Mouse (Mus musculus) embryonic fibroblast, embryonic 13.5 days (primary cell): ENCODE data around the gene Dnmt3l. TPM values are rescaled to one million over a fixed set of nuclear protein-coding genes. Genes with fewer than 3 reads are reported as not detected.

Experiments used
- H3K27ac ChIP-seq: 2 replicates; pipeline ENCODE4 v1.5.1; 2012; ENCODE audit warnings: low read length, control low read depth, inconsistent platforms; ENCODE audit not compliant: insufficient read depth
- H3K4me1 ChIP-seq: 2 replicates; pipeline ENCODE4 v1.6.1; 2011; ENCODE audit warnings: low read length; ENCODE audit not compliant: control insufficient read depth, insufficient read depth
- H3K4me3 ChIP-seq: 2 replicates; pipeline ENCODE4 v1.5.1; 2011; ENCODE audit warnings: mild to moderate bottlenecking, control low read depth, low read length; ENCODE audit not compliant: insufficient read depth
- CTCF ChIP-seq: IDR thresholded peaks from 2 replicates; pipeline ENCODE4 v1.5.1; 2011; ENCODE audit warnings: mild to moderate bottlenecking, control low read depth, low read length, moderate library complexity, borderline replicate concordance; ENCODE audit not compliant: insufficient read depth
- POLR2A ChIP-seq: IDR thresholded peaks from 2 replicates; pipeline ENCODE4 v1.6.1; 2011; ENCODE audit warnings: low read depth, mild to moderate bottlenecking, control low read depth, low read length, moderate library complexity
- polyA plus RNA-seq: library from polyadenylated mRNA; stranded (reverse); fragments of >200 nt; gene quantifications from 2 replicates; pipeline ENCODE4 v1.2.4, GENCODE M21; 2011; ENCODE audit warnings: low read depth; ENCODE audit not compliant: missing spikeins, insufficient read length

The Dnmt3l gene
- polyA plus RNA-seq, 1 experiment = 1.6 TPM

DNA sequence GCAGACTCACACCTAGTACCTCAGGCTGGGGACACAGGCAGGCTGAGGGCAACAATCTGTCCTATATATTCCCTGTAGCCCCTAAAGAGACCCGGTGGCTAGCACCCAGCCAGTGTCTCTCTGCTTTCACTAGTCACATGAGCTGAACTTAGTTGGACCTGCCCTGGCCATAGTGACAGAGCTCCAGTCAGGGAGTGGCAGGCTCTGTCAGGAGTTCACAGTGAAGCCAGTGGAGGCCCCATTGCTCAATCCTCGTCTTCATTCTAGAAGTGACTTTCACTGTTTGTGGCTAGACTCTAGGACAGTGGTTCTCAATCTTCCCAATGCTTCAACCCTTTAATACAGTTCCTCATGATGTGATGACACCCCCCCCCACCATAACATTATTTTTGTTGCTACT is 9.8 kb upstream of the Dnmt3l start:
- Histone ChIP-seq H3K4me3 (no peak overlapping the region), H3K27ac (no peak overlapping the region), H3K4me1 (no peaks in the 10 kb centered on the region)
- TF ChIP-seq POLR2A (no peak), CTCF (no peak)

DNA sequence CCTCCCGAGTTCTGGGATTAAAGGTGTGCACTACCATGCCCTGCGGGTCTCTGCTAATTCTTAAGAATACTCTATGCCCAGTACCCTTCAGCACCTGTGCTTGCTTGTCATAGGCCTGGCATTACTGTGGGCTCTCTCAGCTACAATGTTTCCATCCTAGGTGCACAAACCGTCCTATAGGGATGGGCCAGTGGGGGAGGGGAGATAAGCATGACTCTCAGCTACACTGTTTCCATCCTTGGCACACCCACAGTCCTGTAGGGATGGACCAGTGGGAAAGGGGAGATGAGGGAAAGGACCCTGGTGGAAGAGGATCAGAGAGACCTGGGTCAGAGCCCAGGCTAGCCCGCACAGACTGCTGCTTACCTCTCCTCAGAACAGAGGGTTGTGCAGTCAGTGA is 4.6 kb upstream of the Dnmt3l start:
- Histone ChIP-seq H3K4me3 (no peak overlapping the region), H3K27ac (no peak overlapping the region), H3K4me1 (no peaks in the 10 kb centered on the region)
- TF ChIP-seq CTCF = no peak
- TF ChIP-seq POLR2A = no peak

DNA sequence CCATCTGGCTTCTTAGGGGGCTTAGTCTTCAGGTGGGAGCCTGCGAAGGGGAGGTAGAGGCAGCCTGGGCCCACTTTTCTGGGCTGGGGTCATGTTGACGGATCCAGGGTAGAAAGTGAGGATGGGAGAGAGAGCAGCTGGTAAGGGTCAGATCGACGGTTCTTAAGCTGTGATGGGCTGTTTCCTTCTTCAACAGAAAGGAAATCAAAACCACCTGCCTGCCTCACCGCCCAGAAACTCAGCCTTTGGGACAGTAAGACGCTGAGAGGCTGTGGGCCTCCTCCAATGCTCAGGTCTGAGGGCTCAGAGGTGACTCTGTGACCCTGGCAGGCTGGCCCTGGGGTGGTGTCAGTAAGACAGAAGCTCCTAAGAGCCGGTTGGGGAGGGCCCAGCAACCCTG is 349 bp downstream of the Dnmt3l start:
- no peak for TF ChIP-seq POLR2A
- TF ChIP-seq CTCF = no peak
- Histone ChIP-seq H3K4me1 (no peaks in the 10 kb centered on the region), H3K27ac (no peak overlapping the region)

DNA sequence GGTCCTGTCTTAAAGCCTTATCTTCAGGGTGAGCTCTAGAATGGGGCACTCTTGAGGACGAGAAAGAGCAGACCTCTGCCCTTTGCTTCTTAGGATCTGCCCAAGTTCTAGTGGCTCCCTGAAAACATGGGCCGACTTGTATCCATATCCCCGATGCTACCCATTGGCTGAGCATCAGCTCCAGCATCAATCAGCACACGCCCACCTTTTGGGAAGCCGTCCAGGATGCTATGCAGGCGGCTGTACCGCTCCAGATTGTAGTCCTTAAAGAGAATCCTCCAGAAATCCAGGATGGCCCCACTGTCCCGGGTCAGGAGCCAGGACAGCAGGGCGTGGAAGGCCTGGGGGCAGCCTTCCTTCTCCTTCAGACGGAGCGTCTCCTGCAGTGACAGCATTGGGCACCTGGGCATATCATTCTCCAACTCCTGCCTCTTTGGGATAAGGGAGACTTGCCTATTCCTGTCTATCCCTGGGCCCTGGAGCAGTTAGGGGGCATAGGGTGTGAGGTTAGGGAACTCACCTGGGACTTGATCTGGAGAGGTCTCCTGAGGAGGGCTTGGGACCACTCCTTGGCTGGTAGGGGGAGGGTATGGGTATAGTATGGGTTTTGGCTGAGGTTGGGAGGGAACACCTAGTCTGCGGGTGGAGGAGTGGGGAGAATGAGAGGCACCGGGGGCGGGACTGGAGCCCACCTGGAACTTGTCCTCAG is 1.1 kb downstream of the Dnmt3l start:
- H3K4me3 ChIP-seq = no peak overlapping the region
- no peak overlapping the region for H3K27ac ChIP-seq
- TF ChIP-seq CTCF (no peak), POLR2A (no peak)
- no peaks in the 10 kb centered on the region for H3K4me1 ChIP-seq

More for the DNA sequence above, 349 bp downstream of the Dnmt3l start:
- no peak overlapping the region for H3K4me3 ChIP-seq

DNA sequence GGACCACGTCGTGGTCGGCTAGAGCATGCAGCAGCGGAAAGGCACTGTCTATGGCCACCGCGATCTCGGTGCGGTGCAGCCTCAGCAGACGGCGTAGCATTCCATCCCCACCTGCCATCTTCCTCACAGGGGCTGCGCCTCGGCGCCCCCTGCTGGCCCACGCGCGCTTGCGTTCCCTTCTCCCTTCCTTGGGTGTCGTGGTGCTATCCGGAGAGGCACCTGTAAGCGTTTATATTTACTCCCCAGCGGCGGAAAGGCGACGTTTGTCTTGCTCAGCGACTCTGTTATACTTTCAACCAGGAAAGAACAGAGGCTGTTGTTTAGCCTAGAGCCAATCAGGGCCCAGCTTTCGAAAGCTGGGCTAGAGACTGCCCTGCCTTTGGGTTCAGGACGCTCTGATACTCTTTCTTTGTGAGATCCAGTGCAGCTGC is 1.7 kb downstream of the Dnmt3l start, which contains the start of gene Aire:
Aire (minus strand) TSS at position 205 of the 431 bp plus-strand sequence.
- H3K4me1 ChIP-seq = no peaks in the 10 kb centered on the region
- no peak within 1 kb of the TSS for H3K4me3 ChIP-seq
- H3K27ac ChIP-seq = no peak within 1 kb of the TSS
- peak; percentile 66 for TF ChIP-seq CTCF
- TF ChIP-seq POLR2A = no peak

DNA sequence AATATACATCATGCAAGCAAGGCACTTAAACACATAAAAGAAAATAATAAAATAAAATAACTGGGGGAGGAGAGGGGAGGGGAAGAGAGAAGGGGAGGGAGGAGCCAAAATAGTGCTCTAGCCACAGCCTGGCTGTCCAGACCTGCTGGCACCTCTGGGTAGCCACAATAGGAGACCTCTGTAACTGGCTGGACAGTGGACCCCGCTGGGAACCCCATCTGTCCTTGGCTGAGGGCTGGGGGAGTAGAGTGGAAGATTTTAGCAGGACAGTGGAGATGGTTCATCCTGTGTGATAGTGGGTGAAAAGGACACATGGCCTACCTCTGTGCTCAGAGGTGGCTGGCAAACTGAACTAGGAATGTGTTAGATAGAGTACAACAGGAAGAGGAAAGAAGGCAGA is 2.8 kb downstream of the Dnmt3l start:
- H3K4me3 ChIP-seq = no peak overlapping the region
- H3K27ac ChIP-seq = no peak overlapping the region
- TF ChIP-seq POLR2A = no peak
- H3K4me1 ChIP-seq = no peaks in the 10 kb centered on the region

DNA sequence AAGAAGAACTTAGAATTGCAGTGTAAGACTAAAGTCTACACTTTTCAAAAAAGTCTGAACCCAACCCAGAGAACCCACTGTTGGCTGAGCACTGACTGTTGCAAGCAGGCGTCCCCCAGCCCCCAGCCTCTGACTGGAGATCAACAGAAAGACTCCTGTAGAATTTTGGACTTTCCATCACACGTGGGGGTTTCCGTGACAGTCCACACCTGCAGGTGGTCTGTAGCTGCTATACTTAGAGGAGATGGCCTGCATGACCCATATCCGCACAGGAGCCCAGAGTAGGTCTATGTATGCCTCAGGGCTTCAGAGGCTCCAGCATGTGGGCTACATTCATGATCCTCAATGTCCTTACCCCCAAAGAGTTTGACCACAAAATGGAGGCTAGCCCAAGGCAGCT is 4.6 kb downstream of the Dnmt3l start:
- no peak overlapping the region for H3K27ac ChIP-seq
- no peak overlapping the region for H3K4me3 ChIP-seq
- no peaks in the 10 kb centered on the region for H3K4me1 ChIP-seq
- TF ChIP-seq CTCF = no peak
- TF ChIP-seq POLR2A = no peak

DNA sequence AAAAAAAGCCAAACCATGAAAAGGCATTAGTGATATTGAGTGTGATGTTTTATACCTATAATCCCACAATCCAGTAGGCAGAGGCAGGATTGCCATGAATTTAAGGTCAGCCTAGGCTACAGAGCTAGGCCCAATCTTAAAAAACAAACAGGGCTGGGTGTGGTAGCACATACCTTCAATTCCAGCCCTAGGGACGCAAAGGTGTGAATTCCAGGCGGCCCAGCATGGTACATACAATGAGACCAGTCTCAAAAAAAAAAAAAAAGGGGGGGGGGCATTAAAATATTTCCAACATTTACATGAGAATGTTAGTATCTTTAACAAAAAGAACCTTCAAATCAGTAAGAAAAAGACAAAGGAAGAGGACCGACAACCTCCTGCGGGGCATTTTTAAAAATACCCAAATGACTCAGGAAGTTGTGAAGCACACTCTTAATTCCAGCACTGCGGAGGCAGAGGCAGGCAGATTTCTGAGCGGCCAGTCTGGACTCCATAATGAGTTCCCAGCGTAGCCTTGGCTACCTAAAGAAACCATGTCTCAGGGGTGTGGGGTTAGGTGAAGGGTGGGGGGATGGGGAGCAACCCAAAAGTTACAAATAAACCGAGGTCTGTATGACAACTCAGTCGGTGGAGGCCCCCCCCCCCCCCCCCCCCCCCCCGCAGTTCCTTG is 6.4 kb downstream of the Dnmt3l start:
- TF ChIP-seq POLR2A (no peak), CTCF (no peak)
- Histone ChIP-seq H3K27ac (no peak overlapping the region), H3K4me3 (no peak overlapping the region), H3K4me1 (no peaks in the 10 kb centered on the region)

DNA sequence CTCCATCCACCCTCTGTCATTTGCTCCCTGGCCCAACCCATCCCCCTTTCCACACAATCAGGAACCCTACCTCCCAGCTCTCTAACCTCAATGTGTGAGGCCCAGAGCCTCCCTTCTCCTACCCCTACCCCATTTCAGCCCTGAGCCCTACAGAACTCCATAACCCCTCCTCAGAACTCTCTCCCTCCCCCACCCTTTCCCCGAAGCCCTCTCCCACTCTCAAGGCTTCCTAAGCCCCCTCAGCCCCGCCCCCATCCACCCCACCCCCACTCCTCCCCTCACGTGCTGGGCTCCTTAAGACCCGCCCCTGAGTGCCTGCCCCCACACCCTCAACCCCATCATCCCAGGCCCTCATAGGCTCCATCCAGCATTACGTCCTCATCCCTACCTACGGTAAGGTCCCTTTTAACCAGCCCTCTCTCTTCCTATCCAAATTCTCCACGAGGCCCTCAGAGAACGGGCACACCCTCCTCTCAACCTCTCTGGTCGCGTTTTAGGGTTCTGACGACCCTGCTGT is 7.8 kb downstream of the Dnmt3l start:
- TF ChIP-seq CTCF (no peak), POLR2A (no peak)
- H3K4me3 ChIP-seq = no peak overlapping the region
- no peak overlapping the region for H3K27ac ChIP-seq
- H3K4me1 ChIP-seq = no peaks in the 10 kb centered on the region

DNA sequence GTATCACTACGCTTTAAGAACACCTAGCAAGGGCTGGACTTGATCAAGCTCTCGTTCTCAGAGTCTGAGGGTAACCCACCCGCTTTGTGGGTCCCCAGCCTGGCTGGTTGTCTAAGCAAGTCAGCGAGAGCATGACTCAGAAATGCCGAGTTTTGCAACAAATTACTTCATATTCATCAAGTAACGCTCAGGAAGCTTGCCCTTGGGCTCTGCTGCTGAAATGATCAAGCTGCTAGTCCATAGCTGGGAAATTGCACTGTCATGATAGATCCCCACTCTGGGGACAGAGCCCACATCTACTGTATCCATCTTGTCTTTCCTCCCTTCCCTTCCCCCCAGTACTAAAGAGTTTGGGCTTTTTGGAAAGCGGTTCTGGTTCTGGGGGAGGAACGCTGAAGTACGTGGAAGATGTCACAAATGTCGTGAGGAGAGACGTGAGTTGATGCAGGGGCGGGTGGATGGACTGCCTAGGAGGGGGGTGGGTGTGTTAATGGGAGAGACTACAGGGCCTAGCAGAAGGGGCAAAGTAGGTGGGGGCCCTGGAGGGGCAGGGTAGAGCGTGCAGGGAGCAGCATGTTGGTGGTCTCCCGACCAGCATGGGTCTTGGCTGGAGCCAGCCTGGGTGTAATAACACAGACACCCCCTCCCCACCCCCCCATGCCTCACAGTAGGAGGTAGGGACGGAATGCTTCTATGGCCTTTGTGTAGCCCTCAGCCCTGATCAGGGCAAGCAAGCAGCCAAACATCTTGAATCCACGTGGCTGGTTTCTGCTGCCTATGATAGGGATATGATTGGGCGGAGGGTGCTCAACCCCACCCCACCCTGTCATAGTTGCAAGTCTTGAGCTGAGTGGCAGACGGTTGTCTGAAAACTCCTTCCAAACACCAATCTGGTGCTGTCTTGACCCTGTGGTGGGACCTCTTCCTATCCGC is 13.2 kb downstream of the Dnmt3l start:
- TF ChIP-seq POLR2A (no peak), CTCF (no peak)
- 0 out of 2 replicates have a peak overlapping the region, but pooled peaks have one; percentile 10 for H3K27ac ChIP-seq
- no peaks in the 10 kb centered on the region for H3K4me1 ChIP-seq
- no peak overlapping the region for H3K4me3 ChIP-seq
